8 mouse cellular contexts compared by ENCODE assay signal in genomic region chr9:77545068-77545421, GRCm38 (mm10). TPM values are rescaled to one million over a fixed set of nuclear protein-coding genes. Genes with fewer than 3 reads are reported as not detected.
DNase-seq lines count a peak whose midpoint lies in the region; ATAC-seq and TF ChIP-seq lines count a peak whose summit lies in the region.

No protein-coding gene starts in this region.

- H3K9me3 ChIP-seq in heart, embryonic 13.5 days: no peaks in the 10 kb centered on the region
- H3K9me3 ChIP-seq in MEL (replicated peaks; ENCODE audit: insufficient read depth, low read length): no peaks in the 10 kb centered on the region

- no peak for TF ChIP-seq POLR2A in MEL (IDR thresholded peaks at IDR 0.05; ENCODE audit: control insufficient read depth in 1 of 2, insufficient read depth in 1 of 2, low read depth in 1 of 2, low read length in 2 of 2, poor library complexity in 1 of 2)

- TF ChIP-seq EP300 in MEL (IDR thresholded peaks at IDR 0.05; ENCODE audit: low read depth in 1 of 2, low read length in 2 of 2): no peak

- ATAC-seq in heart, embryonic 13.5 days (ENCODE audit: extremely low read depth, insufficient number of reproducible peaks, low FRiP score, low TSS enrichment): no peak
- ATAC-seq in granulocyte monocyte progenitor cell, adult 5-6 weeks (replicated peaks; ENCODE audit: poor library complexity, severe bottlenecking): peak; percentile 40
- ATAC-seq in megakaryocyte, adult 5-6 weeks (ENCODE audit: poor library complexity, severe bottlenecking): peak; percentile 22; the same call in 1 of the 2 replicates

- no peaks in the 10 kb centered on the region for H3K36me3 ChIP-seq in heart, embryonic 13.5 days
- peaks cover 0 to 3% of the 10 kb centered on the region in 2 experiments; a peak in 2 of 4 replicates for H3K36me3 ChIP-seq in MEL (ENCODE audit: control insufficient read depth in 1 of 2, insufficient read depth in 2 of 2, low read length in 2 of 2)

- TF ChIP-seq CTCF in MEL (IDR thresholded peaks at IDR 0.05 in 2 of 3, conservative IDR thresholded peaks at IDR 0.05 in 1 of 3; ENCODE audit: control insufficient read depth in 1 of 3, insufficient read depth in 1 of 3, low read depth in 2 of 3, low read length in 3 of 3, poor library complexity in 1 of 3, severe bottlenecking in 1 of 3): no peak

- peaks cover 5% of the 10 kb centered on the region; the same call in 1 of the 2 replicates for H3K79me2 ChIP-seq in MEL (ENCODE audit: control insufficient read depth, insufficient read depth, low read length, poor library complexity)

- TF ChIP-seq RAD21 in MEL (IDR thresholded peaks at IDR 0.05; ENCODE audit: low read depth, low read length): no peak

- H3K27ac ChIP-seq in heart, embryonic 13.5 days (replicated peaks): peak overlapping the region; percentile 82
- H3K27ac ChIP-seq in MEL (ENCODE audit: control insufficient read depth, low read depth, low read length): 0 out of 2 replicates have a peak overlapping the region, but pooled peaks have one; percentile 20

- no peak for DNase-seq in heart, adult 8-10 months (ENCODE audit: low spot score)
- no peak for DNase-seq in MEL (ENCODE audit: low read depth, low spot score)
- DNase-seq in layer of hippocampus, adult 18-20 months (ENCODE audit: low spot score in 2 of 2): no peak
- DNase-seq in adrenal gland, adult 18-20 months (ENCODE audit: low spot score in 2 of 2): no peak
- DNase-seq in left cerebral cortex, postnatal 4 days: no peak

- no peaks in the 10 kb centered on the region for H3K27me3 ChIP-seq in heart, embryonic 13.5 days (replicated peaks)
- no peaks in the 10 kb centered on the region; a peak in 2 of 4 replicates for H3K27me3 ChIP-seq in MEL (ENCODE audit: control insufficient read depth in 1 of 2, insufficient read depth in 2 of 2, low read length in 2 of 2)

- peak overlapping the region; percentile 98 for H3K4me2 ChIP-seq in heart, embryonic 13.5 days

- H3K4me3 ChIP-seq in heart, embryonic 13.5 days: peak overlapping the region; percentile 93
- peak overlapping the region; percentile 63 to 91 for H3K4me3 ChIP-seq in MEL (ENCODE audit: control insufficient read depth in 1 of 2, insufficient read depth in 1 of 2, low read depth in 2 of 2, low read length in 2 of 2)

- H3K4me1 ChIP-seq in heart, embryonic 13.5 days: peaks cover 25% of the 10 kb centered on the region
- peaks cover 0 to 6% of the 10 kb centered on the region in 2 experiments; a peak in 2 of 4 replicates for H3K4me1 ChIP-seq in MEL (ENCODE audit: control insufficient read depth in 1 of 2, insufficient read depth in 2 of 2, low read length in 2 of 2)

- under 1% methylated on average over 17 of the region's 17 CpGs for WGBS in heart, embryonic 13.5 days

- peak overlapping the region; percentile 92 for H3K9ac ChIP-seq in heart, embryonic 13.5 days
- H3K9ac ChIP-seq in MEL (ENCODE audit: control insufficient read depth, low read depth, low read length, poor library complexity, severe bottlenecking): peak overlapping the region; percentile 70

- intact Hi-C loops in left cerebral cortex, postnatal 4 days (cut with DNase I): no loop called here

TF ChIP-seq in MEL, 35 proteins besides CTCF, POLR2A, EP300 and RAD21:
- TF ChIP-seq GATA1 (IDR thresholded peaks at IDR 0.05; ENCODE audit: low read depth, low read length) (0 out of 2 replicates have a peak, but pooled peaks have one; percentile 7), ZMIZ1 (IDR thresholded peaks at IDR 0.05; ENCODE audit: low read depth, low read length) (0 out of 2 replicates have a peak, but pooled peaks have one; percentile 4), ZNF384 (IDR thresholded peaks at IDR 0.05; ENCODE audit: low read depth, low read length) (0 out of 2 replicates have a peak, but pooled peaks have one; percentile 23), UBTF (IDR thresholded peaks at IDR 0.05; ENCODE audit: borderline replicate concordance, insufficient read depth, low read depth, low read length) (no peak), MYC (IDR thresholded peaks at IDR 0.05; ENCODE audit: low read depth, low read length) (0 out of 2 replicates have a peak, but pooled peaks have one; percentile 25), HCFC1 (IDR thresholded peaks at IDR 0.05; ENCODE audit: low read depth, low read length) (0 out of 2 replicates have a peak, but pooled peaks have one; percentile 55), NRF1 (IDR thresholded peaks at IDR 0.05; ENCODE audit: insufficient read depth, low read depth, low read length, poor library complexity, severe bottlenecking) (no peak), MAX (IDR thresholded peaks at IDR 0.05; ENCODE audit: low read length) (peak; percentile 6; the same call in 1 of the 2 replicates)

RNA-seq across cellular contexts. Expression of gene Lrrc1, which starts 0.4 kb away (rescaled TPM):
- polyA plus RNA-seq in heart, embryonic 13.5 days (2015; fragmentation: Nextera tagmentation; extraction: Ambion mirVana): 12.6 and 13.0 TPM in 2 replicates
- total RNA-seq in heart, adult 8-10 months (2022): 10 to 100 TPM; 15.5 to 19.9 (median 16.8) TPM
- total RNA-seq in MEL (2012; rRNA removed): 5.3 and 5.7 TPM in 2 replicates
- polyA plus RNA-seq in MEL (2012; ENCODE audit: insufficient read depth in 1 of 2, insufficient read length in 2 of 2, low read depth in 1 of 2, low replicate concordance in 2 of 2, missing spikeins in 1 of 2): 10 to 100 TPM in 1 of 2 experiments, not detected in 1; 12.1 TPM
- total RNA-seq in granulocyte monocyte progenitor cell, adult 5-6 weeks (2014; fragmentation: Nextera tagmentation): 16.3 and 17.1 TPM in 2 replicates
- 9.5 and 10.9 TPM in 2 replicates for total RNA-seq in granulocyte monocyte progenitor cell, adult 5-6 weeks (2017)
- total RNA-seq in megakaryocyte, adult 5-6 weeks (2015): 1.8 and 3.9 TPM in 2 replicates
- 1.7 and 5.0 TPM in 2 replicates for total RNA-seq in megakaryocyte, adult 5-6 weeks (2017)
- 1 to 10 TPM; 7.3 to 9.4 TPM for total RNA-seq in layer of hippocampus, adult 18-20 months (2021)
- total RNA-seq in adrenal gland, adult 18-20 months (2021): 1 to 10 TPM; 7.5 to 7.9 TPM
- 1 to 10 TPM; 8.0 to 8.3 TPM for total RNA-seq in left cerebral cortex, postnatal 4 days (2021)
